Mouse (Mus musculus): ENCODE measurements at regions not wholly inside any gene's neighbourhood (a gene's known extent, or its start where the extent isn't known, plus 50 kb on each side); places are given as distances from the start of the nearest gene placed in this dataset.
"Not testable (repeated sequence)": the region's sequence is repeated elsewhere in the genome, so short reads cannot be mapped to it uniquely, and the experiment has no call there.

DNA sequence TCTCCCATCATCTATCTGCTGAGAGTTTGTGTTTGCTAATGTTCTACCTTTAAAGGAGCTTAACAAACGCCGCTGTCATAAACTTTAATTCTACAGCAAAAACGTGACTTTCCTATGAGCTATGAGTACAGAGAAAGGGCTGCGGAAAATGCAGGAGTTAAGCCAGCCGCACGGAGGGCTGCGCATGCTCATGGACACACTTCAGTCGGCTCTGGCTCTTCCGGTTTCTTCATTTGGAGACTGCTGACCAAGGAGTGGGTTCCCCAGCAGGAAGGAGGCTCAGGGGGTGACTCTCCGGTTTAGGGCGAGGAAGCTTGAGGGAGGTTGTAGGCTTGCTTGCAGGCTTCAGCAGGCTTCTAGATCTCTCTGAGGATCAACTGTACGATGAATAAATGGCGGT is 59.3 kb downstream of the Sox2 start:
- no peak for DNase-seq

GRCm38 (mm10) chr3:34712137-34712536 is 61.9 kb downstream of the Sox2 start:
- not testable (repeated sequence) for DNase-seq

DNA sequence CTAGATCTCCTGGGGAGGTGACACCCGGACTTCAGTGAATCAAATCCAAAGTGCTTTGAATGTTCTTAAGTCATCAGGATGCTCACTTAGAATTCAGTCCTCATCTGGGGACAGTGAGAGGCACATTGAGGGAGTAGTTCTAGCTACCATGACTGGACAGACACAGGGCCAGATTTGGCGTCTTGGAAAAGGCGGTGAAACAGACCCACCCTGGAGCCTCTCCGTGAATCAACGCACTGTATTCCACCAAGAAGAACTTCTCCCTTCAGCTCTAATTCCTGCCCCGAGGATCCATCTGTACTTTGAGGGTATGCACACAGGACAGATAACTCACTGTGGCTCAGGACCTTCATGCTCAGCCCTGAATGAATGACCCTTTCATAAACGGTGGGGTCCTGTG is 72.3 kb downstream of the Sox2 start:
- no peak for DNase-seq

- DNase-seq = no peak
Measured at GRCm38 (mm10) chr3:34726955-34727354, 76.8 kb downstream of the Sox2 start.

GRCm38 (mm10) chr3:34728282-34728681 is 78.1 kb downstream of the Sox2 start:
- DNase-seq = no peak

- DNase-seq = no peak
Measured at GRCm38 (mm10) chr3:34734966-34735365, 84.8 kb downstream of the Sox2 start.

- DNase-seq = no peak
Measured at GRCm38 (mm10) chr3:34738001-34738400, 87.8 kb downstream of the Sox2 start.

DNA sequence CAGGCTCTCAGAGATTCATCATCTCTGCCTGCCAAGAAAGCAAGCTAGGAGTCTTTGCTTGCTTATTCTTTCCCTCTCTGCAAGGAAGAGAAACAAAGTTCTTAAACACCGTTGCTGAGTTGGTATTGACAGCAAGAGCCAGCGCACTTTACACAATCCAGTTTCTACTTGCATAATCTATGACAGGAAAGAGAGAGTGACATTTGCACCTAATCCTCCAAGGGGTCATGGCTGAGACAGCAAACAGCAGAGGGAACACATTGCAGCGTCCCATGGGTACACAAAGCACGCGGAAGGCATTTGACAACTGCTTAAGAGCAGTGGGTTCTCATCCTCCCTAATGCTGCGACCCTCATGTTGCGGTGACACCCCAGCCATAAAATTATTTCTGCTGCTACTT is 88.7 kb downstream of the Sox2 start:
- no peak for DNase-seq

DNA sequence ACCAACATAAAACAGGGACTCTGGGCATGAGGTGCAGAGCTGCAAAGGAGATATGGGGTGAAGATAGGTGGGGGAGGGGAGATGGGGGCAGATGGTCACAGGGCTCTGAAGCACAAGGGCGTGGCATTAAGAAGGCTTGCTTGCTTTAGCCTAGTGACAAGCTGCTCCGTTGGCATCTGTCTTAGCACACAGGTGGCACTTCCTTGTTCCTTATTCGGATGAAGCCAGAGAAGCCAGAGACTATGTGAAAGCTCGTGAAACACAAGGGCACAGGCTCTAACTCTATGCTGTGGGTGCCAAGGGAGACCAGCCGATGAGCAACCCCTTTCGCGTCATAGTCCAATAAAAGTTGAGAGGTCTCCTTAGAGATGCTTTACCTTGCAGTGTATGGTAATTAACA is 89.5 kb downstream of the Sox2 start:
- DNase-seq = no peak

DNA sequence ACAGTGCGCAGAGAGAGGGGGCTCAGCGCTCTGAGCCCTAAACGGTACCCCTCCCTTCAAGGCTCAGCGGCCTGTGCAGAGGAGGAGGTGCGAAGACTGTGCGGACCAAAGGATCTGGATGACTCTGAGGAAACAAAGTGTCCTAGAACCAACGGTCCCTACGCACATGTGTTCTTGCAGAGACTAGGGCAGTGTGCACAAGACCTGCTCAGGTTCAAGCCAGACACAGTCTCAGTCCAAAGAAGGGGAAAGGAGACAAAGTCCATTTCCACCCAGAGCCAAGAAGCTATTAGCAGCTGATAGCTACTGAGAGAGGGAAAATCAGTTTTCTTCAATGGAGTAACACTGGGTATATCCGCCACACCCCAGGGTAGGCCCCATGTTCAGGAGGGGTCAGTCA is 89.9 kb downstream of the Sox2 start:
- no peak for DNase-seq

DNA sequence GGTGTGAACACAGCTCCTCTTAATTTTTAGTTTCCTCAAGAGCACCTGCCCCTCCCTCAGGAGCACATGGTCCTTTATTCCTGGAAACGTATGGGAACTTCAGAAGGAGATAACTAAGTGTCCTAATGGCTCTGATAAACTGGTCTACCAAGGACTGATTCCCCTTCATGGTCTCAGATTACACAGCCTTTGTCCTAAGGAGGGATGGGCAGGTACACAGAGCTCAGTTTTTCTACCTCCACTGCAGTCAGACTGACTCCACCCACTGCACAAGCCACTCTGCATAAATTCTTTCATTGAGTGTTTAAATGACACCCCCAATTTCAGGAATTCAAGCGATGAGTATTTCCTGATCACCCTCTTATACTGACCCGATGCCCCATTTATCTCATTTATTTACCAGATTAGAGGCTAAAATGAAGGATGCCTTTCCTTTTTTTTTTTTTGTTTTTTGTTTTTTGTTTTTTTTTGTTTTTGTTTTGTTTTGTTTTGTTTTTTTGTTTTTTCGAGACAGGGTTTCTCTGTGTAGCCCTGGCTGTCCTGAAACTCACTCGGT is 95.1 kb downstream of the Sox2 start:
- DNase-seq = no peak

DNA sequence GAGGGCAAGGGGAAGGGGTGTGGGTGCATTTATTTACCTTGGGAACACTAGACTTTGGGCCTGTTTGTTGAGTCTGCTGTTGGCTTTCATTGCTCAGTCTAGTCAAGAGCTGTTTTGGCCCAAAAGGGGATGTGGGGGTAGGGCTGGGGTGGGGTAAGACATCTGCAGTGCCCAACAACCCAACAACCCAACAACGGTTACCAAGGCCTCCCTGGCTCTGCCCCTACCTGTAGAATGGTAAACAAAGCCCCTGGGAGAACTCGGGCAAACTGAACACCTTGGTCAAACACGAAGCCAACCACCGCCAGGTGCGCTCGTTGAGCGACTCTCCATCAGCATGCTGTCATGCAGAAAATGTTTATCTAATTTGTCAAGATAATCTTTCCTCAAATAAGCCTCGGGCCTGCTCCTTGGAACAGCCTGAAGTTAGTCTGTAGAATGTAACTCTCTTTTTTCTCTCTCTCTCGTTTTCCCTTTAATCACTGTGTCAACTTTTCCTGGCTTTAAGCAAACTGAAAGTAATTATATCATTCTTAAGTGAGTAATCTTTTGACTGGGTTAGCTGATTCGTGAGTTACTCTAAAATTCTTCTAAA is 97.4 kb downstream of the Sox2 start:
- peak; percentile 67 for DNase-seq

DNA sequence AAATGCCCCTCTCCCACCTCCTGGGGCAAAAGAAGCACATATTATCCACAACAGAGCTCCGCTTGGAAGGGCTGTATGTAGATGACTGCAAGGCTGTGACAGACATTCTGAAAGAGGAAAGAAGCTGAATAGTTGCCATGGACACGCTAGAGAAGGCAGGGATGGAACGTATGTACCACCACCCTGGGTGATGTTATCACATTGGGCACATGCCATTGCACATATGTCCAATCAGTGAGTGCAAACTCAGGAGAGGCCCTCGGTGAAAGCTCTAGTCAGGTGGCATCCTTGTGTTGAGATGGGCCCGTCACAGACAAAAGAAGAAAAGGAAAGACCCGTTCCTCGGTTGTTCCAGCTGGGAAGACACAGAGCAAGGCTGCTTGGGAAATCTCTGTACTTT is 99.8 kb downstream of the Sox2 start:
- DNase-seq = no peak

DNA sequence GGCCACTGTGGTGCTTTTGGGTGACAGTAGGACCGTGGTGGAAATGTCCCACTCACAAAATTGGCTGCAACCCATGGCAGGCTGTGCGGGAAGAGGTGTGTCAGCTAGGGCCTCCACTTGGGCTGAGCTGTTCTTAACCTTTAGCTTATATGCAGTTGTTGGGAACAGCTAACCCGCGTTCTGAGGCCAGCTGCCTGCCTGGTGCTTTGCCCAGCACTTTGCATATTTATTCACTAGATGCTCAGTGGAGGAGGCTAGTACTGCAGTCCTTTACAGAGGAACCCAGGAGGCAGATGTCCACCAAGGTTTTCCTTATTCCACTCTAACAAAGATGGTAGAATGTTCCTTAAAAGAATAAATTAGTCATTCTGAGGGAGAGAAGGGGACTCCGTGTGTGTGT is 101.3 kb downstream of the Sox2 start:
- DNase-seq = peak; percentile 25

DNA sequence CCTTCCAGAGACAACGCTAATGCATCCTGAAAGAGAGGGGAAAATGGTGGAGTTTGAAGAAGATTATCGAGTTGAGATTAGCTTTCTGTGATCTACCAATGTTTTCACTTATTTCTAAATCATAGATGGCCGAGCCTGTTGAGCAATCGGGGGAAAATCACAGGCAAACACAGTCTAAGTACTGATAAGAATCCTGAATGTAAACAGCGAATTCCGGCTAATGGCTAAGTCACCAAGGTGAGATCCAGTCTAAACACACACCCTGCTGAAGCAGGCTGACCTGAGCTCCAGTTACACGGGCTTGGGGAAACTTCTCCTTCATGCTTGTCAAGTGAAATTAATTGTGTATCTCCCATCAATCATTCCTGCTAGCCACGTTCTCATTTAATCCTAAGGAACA is 103.4 kb downstream of the Sox2 start:
- DNase-seq = peak; percentile 78

DNA sequence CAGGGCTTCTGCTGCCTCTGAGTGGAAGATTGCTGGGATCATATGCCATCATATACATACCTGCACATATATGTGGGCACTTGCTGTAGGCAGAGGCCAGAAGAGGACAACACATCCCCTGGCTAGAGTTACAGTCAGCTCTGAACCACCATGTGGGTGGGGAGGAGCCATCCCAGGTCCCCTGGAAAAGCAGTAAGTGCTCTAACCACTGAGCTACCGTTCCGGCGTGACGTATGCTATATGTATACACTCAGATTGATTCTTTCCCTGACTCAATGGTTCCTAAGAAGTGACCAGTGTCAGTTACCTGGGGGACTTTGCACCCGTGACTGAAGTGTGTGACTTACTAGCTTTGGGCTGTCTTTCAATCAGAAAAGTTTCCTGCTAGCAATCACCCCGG is 104.6 kb downstream of the Sox2 start:
- no peak for DNase-seq

DNA sequence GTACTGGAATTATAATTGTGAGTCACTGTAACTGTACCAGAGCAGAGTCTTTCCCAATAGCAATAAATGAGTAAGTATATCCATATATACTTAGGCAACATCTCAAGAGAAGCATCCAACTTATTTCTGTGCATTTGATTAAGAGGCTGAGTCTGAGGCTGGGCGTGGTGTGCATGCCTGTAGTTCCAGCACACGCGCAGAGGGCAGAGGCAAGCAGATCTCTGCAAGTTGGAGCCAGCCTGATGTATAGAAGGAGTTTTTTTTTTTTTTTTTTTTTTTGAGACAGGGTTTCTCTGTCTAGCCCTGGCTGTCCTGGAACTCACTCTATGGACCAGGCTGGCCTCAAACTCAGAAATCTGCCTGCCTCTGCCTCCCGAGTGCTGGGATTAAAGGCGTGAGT is 105.1 kb downstream of the Sox2 start:
- DNase-seq = not testable (repeated sequence)

DNA sequence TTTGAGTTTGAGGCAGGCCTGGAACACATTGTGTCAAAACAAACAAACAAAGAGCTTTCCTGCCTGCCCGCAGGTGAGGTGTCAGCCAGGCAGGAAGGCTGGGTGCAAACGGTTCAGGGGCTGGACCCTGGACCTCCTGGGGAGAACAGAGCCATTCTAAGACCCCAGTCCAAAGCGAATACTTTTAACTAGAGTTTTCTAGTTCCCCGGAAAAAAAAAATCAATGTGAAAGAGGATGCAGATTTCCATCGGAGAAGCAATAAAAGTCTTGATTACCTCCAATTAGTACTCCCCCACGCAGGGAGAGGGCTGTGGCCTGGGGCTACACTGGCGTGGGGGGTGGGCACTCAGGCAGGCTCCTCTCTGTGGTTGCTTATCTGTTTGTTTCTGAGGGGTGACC is 106.4 kb downstream of the Sox2 start:
- DNase-seq = no peak

GRCm38 (mm10) chr3:34757130-34757529 is 106.9 kb downstream of the Sox2 start:
- no peak for DNase-seq

DNA sequence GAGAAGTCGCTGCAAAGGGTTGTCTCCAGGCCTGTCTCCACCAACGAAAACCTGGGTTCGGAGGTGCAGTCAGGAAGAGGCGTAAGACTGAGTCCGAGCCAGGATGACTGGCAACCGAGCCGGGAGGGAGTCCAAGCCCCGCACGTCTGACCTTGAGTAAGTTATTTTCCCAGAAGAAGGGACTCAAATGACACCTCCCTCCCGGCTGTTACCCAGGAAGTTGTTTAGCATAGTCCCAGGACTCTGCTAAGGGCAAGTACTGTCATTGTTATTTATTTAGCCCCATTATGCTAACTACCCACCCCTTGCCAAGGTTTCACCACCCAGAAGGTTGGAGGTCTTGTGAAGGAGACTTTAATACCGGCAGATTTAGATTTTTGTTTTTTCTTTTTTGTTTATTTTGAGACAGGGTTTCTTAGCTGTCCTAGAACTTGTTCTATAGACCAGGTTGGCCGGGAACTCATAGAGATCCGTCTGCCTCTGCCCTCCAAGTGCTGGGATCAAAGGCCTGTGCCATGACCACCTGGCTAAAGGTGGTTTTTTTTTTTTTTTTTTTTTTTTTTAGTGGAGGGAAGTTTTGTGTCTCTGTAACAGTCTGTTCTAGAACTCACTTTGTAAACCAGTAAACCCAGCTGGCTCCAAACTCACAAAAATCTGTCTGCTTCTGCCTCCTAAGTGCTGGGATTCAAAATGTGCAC is 107.8 kb downstream of the Sox2 start:
- DNase-seq = no peak

GRCm38 (mm10) chr3:34759942-34760640 is 109.9 kb downstream of the Sox2 start:
- DNase-seq = no peak

DNA sequence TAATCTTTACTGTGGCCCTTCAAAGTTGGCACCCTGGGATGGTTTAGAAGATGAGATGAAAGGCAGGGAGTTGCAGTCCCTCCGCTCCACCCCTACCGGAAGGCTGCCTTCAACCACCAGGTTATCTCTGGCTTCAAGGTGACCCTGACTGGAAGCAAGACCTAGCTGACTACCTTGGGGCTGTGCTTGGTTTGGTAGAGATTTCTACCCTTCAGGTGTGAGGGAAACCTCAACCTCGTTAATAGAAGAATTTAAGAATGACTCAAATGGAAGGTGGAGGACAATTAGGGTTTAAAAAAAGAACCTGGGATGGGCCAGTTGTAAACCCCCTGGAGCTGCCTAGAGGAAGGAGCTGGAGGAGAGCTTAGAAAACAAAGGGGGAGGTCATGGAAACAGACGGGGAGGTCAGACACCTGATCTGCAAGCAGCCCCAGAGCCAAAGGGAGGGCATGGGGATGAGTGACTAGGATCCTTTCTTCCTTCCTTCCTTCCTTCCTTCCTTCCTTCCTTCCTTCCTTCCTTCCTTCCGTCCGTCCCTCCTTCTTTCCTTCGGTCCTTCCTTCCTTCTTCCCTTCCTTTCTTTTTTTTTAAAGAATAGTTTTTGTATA is 111.1 kb downstream of the Sox2 start:
- DNase-seq = no peak

DNA sequence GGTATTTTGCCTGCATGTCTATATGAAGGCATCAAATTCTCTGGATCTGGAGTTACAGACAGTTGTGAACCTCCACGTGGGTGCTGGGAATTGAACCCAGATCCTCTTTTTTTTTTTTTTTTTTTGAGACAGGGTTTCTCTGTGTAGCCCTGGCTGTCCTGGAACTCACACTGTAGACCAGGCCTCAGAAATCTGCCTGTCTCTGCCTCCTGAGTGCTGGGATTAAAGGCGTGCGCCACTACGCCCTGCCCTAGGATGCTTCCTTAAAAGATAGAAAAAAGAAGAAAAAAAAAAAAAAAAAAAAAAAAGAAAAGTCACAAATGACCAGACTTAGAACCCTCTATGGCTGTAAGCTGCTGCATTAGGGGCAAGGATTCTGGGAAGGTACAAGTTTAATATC is 111.6 kb downstream of the Sox2 start:
- no peak for DNase-seq

DNA sequence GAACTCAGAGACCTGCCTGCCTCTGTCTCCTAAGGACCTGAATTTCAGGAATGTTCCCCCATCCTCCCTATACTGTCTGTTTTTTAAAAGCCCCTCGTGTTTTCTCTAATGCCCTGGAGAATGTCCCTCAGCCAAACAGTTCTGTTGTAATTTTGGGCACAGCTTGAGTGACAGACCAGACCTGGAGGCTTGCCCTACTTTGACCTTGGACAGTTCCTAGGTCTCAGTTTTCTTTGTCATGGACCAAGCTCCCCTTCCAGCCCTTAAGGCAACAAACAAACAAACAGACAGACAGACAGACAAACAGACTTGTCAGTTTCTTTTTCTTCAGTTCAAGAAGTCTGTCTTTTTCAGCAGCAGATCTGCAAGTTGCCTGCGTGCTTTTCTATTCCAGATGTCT is 114.4 kb downstream of the Sox2 start:
- DNase-seq = no peak
